Mouse (Mus musculus) myocyte (in vitro differentiated cells): ENCODE data around the gene Dlgap1. TPM values are rescaled to one million over a fixed set of nuclear protein-coding genes. Genes with fewer than 3 reads are reported as not detected.

Experiments used
- H3K27me3 ChIP-seq: one replicate; pipeline ENCODE4 v1.6.1; 2011; ENCODE audit not compliant: control insufficient read depth, insufficient read depth, insufficient read length
- H3K36me3 ChIP-seq: one replicate; pipeline ENCODE4 v1.6.1; 2011; ENCODE audit not compliant: control insufficient read depth, insufficient read depth
- H3K4me2 ChIP-seq: one replicate; pipeline ENCODE4 v1.6.1; 2011; ENCODE audit warnings: low read depth, control low read depth
- H3K4me3 ChIP-seq: one replicate; pipeline ENCODE4 v1.5.1; 2011; ENCODE audit warnings: mild to moderate bottlenecking, control low read depth, moderate library complexity
- H3K79me2 ChIP-seq: one replicate; pipeline ENCODE4 v1.6.1; 2011; ENCODE audit not compliant: control insufficient read depth, insufficient read depth
- H3ac ChIP-seq: one replicate; pipeline ENCODE4 v1.6.1; 2011; ENCODE audit not compliant: control insufficient read depth, insufficient read length
- CEBPB ChIP-seq: IDR thresholded peaks from 2 replicates; pipeline ENCODE4 v1.6.1; 2011; ENCODE audit warnings: mild to moderate bottlenecking, moderate library complexity; ENCODE audit not compliant: poor library complexity, insufficient read depth, severe bottlenecking
- E2F4 ChIP-seq: IDR thresholded peaks from one replicate; pipeline ENCODE4 v1.6.1; 2011; ENCODE audit warnings: mild to moderate bottlenecking, control low read depth, moderate library complexity; ENCODE audit not compliant: insufficient read depth
- MAX ChIP-seq: IDR thresholded peaks from one replicate; pipeline ENCODE4 v1.6.1; 2011; ENCODE audit warnings: low read depth, mild to moderate bottlenecking, control low read depth
- MYOD1 ChIP-seq, 3 experiments: IDR thresholded peaks; one replicate each; pipeline ENCODE4 v1.6.1; 2011; ENCODE audit warnings: control low read depth in 2 of 3, low read depth in 2 of 3, mild to moderate bottlenecking in 2 of 3, moderate library complexity in 1 of 3; ENCODE audit not compliant: insufficient read length in 2 of 3, control insufficient read depth in 1 of 3
- MYOG ChIP-seq, 3 experiments: IDR thresholded peaks; one replicate each; pipeline ENCODE4 v1.6.1; 2011; ENCODE audit warnings: control low read depth in 2 of 3, low read depth in 2 of 3, mild to moderate bottlenecking in 2 of 3; ENCODE audit not compliant: insufficient read length in 2 of 3, control insufficient read depth in 1 of 3, insufficient read depth in 1 of 3
- POLR2A ChIP-seq: IDR thresholded peaks from one replicate; pipeline ENCODE4 v1.6.1; 2011; ENCODE audit warnings: low read depth, mild to moderate bottlenecking, control low read depth, moderate library complexity; ENCODE audit not compliant: insufficient read length
- POLR2AphosphoS2 ChIP-seq: IDR thresholded peaks from one replicate; pipeline ENCODE4 v1.6.1; 2011; ENCODE audit warnings: low read depth, control low read depth; ENCODE audit not compliant: insufficient read length
- REST ChIP-seq: IDR thresholded peaks from one replicate; pipeline ENCODE4 v1.6.1; 2011; ENCODE audit warnings: mild to moderate bottlenecking, control low read depth, moderate library complexity; ENCODE audit not compliant: insufficient read depth, insufficient read length
- SRF ChIP-seq: IDR thresholded peaks from one replicate; pipeline ENCODE4 v1.6.1; 2011; ENCODE audit warnings: low read depth; ENCODE audit not compliant: control insufficient read depth, insufficient read length
- TCF12 ChIP-seq: IDR thresholded peaks from one replicate; pipeline ENCODE4 v1.6.1; 2011; ENCODE audit warnings: mild to moderate bottlenecking, control low read depth; ENCODE audit not compliant: poor library complexity, insufficient read depth, severe bottlenecking
- TCF3 ChIP-seq: IDR thresholded peaks from one replicate; pipeline ENCODE4 v1.6.1; 2011; ENCODE audit warnings: low read depth, control low read depth; ENCODE audit not compliant: insufficient read length
- USF1 ChIP-seq: IDR thresholded peaks from one replicate; pipeline ENCODE4 v1.6.1; 2011; ENCODE audit warnings: low read depth, mild to moderate bottlenecking, control low read depth, moderate library complexity
- polyA plus RNA-seq: library from polyadenylated mRNA; unstranded; fragments of >200 nt; fragmentation: generic; extraction: Trizol; gene quantifications from one replicate; pipeline ENCODE4 v1.2.1, GENCODE M21; 2012; ENCODE audit warnings: missing spikeins

The Dlgap1 gene
- polyA plus RNA-seq, 1 experiment = 0.31 TPM

DNA sequence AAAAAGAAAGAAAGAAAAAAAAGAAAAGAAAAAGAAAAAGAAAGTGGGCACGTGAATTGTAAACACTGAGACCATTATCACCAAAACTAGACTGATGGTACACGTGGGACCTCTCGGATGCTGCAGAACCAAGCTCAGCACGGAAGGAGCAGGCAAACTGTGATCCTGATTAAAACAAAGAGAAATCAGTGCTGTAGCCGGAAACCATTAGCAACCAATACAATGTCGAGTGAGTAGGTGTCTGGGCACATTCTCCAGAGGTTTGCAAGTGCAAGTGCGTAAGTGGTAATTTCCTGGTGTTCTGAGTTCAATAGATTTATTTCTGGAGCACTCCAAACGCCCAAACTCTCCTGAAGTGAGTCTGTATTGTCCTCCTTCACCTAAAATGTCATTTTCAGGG lies 428.8 kb downstream of the Dlgap1 start:
- no peak overlapping the region for H3K4me3 ChIP-seq

DNA sequence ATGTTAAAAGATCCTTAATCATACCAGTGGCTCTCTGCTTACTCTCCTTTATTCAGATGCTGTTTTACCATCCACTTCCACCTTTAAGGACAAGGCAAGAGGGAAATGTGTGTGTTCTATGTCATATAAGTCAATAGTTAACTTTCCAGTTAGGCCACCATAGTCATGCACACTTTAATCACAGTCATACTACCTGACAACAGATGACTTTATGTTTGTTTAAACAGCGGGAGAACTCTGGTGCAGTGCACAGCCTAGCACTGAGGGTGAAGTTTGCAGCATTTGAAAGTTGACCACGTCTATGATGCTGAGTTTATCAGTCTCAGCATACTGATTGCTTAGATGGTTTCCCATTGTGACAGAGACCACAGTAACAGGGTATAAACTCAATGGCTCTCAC lies 433.0 kb downstream of the Dlgap1 start:
- Histone ChIP-seq H3K4me3 (no peak overlapping the region), H3K79me2 (no peaks in the 10 kb centered on the region), H3K27me3 (no peaks in the 10 kb centered on the region), H3K4me2 (no peak overlapping the region), H3K36me3 (no peaks in the 10 kb centered on the region), H3ac (no peak overlapping the region)
- no peak for TF ChIP-seq TCF3
- no peak for TF ChIP-seq POLR2A
- TF ChIP-seq USF1 = no peak
- TF ChIP-seq POLR2AphosphoS2 = no peak
- TF ChIP-seq TCF12 = no peak
- no peak for TF ChIP-seq MYOD1 (IDR thresholded peaks at IDR 0.05; ENCODE audit: control insufficient read depth in 1 of 3, insufficient read length in 2 of 3, low read depth in 2 of 3)
- no peak for TF ChIP-seq MAX
- no peak for TF ChIP-seq REST
- no peak for TF ChIP-seq CEBPB
- TF ChIP-seq MYOG (IDR thresholded peaks at IDR 0.05; ENCODE audit: control insufficient read depth in 1 of 3, insufficient read depth in 1 of 3, insufficient read length in 2 of 3, low read depth in 2 of 3) = no peak
- TF ChIP-seq E2F4 = no peak
- TF ChIP-seq SRF = no peak

More for the DNA sequence above, 428.8 kb downstream of the Dlgap1 start:
- no peak overlapping the region for H3ac ChIP-seq
- H3K27me3 ChIP-seq = no peaks in the 10 kb centered on the region
- no peaks in the 10 kb centered on the region for H3K79me2 ChIP-seq
- TF ChIP-seq E2F4 = no peak
- no peak for TF ChIP-seq TCF3
- no peak for TF ChIP-seq USF1
- TF ChIP-seq MAX = no peak
- no peak for TF ChIP-seq POLR2A
- no peak for TF ChIP-seq TCF12
- no peak for TF ChIP-seq POLR2AphosphoS2
- TF ChIP-seq MYOG (IDR thresholded peaks at IDR 0.05; ENCODE audit: control insufficient read depth in 1 of 3, insufficient read depth in 1 of 3, insufficient read length in 2 of 3, low read depth in 2 of 3) = no peak
- no peak for TF ChIP-seq SRF
- no peak for TF ChIP-seq MYOD1 (IDR thresholded peaks at IDR 0.05; ENCODE audit: control insufficient read depth in 1 of 3, insufficient read length in 2 of 3, low read depth in 2 of 3)
- TF ChIP-seq CEBPB = no peak
- TF ChIP-seq REST = no peak
- H3K4me2 ChIP-seq = no peak overlapping the region
- no peaks in the 10 kb centered on the region for H3K36me3 ChIP-seq

DNA sequence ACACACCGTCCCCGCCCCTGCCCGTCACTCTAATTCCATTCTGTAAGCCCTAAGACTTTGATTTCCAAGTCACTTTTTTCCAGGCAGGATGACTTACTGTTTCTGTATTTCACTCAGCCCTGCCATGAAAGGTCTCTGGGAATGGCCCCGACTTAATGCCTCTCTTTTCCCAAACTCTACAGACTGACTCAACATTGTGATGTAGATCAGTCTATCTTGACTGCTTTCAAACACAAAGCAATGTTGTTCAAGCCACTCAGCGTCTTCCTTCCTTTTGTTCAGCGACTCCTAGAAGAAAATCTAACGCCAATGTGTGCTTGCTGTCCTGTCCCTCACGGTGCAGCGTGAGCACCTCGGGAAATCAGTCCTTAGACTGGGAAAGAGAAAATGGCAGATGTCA lies 434.9 kb downstream of the Dlgap1 start:
- Histone ChIP-seq H3K27me3 (no peaks in the 10 kb centered on the region), H3K79me2 (no peaks in the 10 kb centered on the region), H3K4me3 (no peak overlapping the region), H3K4me2 (no peak overlapping the region), H3ac (no peak overlapping the region), H3K36me3 (no peaks in the 10 kb centered on the region)
- no peak for TF ChIP-seq MAX
- TF ChIP-seq REST = no peak
- no peak for TF ChIP-seq TCF3
- no peak for TF ChIP-seq TCF12
- TF ChIP-seq POLR2A = no peak
- TF ChIP-seq MYOD1 (IDR thresholded peaks at IDR 0.05; ENCODE audit: control insufficient read depth in 1 of 3, insufficient read length in 2 of 3, low read depth in 2 of 3) = no peak
- no peak for TF ChIP-seq MYOG (IDR thresholded peaks at IDR 0.05; ENCODE audit: control insufficient read depth in 1 of 3, insufficient read depth in 1 of 3, insufficient read length in 2 of 3, low read depth in 2 of 3)
- TF ChIP-seq CEBPB = no peak

DNA sequence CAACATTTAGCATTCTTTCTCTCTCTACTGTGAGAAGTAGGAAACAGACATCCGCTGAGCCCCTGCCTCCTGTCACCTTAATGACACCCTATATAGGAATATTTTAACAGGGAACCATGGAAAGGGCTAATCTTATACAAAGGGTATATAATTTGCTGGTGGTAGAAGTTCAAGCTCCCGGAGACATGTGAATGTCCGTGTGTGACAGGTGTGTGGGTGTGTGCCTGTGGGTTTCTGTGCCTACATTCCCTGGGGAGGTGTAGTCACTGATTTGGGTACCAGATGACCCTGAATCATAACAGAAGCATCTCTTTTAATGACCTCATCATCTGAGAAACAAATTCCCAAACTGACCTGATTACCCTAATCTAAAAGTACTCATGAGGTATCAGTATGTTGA lies 445.3 kb downstream of the Dlgap1 start:
- TF ChIP-seq TCF12 (no peak), MYOG (IDR thresholded peaks at IDR 0.05; ENCODE audit: control insufficient read depth in 1 of 3, insufficient read depth in 1 of 3, insufficient read length in 2 of 3, low read depth in 2 of 3) (peak in 1 of 3 experiments; percentile 54), MAX (no peak), MYOD1 (IDR thresholded peaks at IDR 0.05; ENCODE audit: control insufficient read depth in 1 of 3, insufficient read length in 2 of 3, low read depth in 2 of 3) (peak in 2 of 3 experiments; percentile 29 to 47)
- Histone ChIP-seq H3K79me2 (no peaks in the 10 kb centered on the region), H3ac (no peak overlapping the region), H3K4me2 (no peak overlapping the region), H3K36me3 (no peaks in the 10 kb centered on the region), H3K4me3 (no peak overlapping the region), H3K27me3 (no peaks in the 10 kb centered on the region)

DNA sequence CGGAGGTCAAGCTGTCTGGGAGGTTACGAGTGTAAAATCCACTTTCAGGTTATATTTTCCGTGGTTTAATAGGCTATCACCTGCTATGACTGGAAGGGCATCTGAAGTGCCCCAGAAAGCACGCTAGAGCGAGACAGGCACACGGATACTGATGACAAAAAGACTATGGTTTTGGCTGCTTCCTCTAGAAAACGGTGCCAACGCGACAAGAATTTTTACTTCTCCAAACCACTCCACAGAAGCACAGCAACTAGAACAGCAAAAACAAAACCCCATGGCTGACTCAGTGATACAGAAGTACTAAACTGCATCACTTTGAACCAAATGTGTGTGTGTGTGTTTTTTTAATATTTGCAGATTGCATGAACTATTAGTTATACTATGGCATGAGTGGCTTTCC lies 459.0 kb downstream of the Dlgap1 start:
- Histone ChIP-seq H3K79me2 (no peaks in the 10 kb centered on the region), H3K36me3 (no peaks in the 10 kb centered on the region), H3K4me3 (no peak overlapping the region), H3K27me3 (no peaks in the 10 kb centered on the region), H3K4me2 (no peak overlapping the region), H3ac (no peak overlapping the region)
- TF ChIP-seq POLR2A = no peak
- no peak for TF ChIP-seq SRF
- TF ChIP-seq TCF12 = no peak
- no peak for TF ChIP-seq E2F4
- no peak for TF ChIP-seq MYOD1 (IDR thresholded peaks at IDR 0.05; ENCODE audit: control insufficient read depth in 1 of 3, insufficient read length in 2 of 3, low read depth in 2 of 3)
- TF ChIP-seq MYOG (IDR thresholded peaks at IDR 0.05; ENCODE audit: control insufficient read depth in 1 of 3, insufficient read depth in 1 of 3, insufficient read length in 2 of 3, low read depth in 2 of 3) = no peak
- no peak for TF ChIP-seq REST
- no peak for TF ChIP-seq MAX
- TF ChIP-seq TCF3 = no peak
- no peak for TF ChIP-seq CEBPB
- TF ChIP-seq USF1 = no peak
- TF ChIP-seq POLR2AphosphoS2 = no peak
